Mouse (Mus musculus): Measurements from ENCODE around the gene Akt3. TPM values are rescaled to one million over a fixed set of nuclear protein-coding genes. Genes with fewer than 3 reads are reported as not detected.

Gene Akt3
- total RNA-seq, 2 experiments from 2014 or later: 28.1 to 36.7 TPM

DNA sequence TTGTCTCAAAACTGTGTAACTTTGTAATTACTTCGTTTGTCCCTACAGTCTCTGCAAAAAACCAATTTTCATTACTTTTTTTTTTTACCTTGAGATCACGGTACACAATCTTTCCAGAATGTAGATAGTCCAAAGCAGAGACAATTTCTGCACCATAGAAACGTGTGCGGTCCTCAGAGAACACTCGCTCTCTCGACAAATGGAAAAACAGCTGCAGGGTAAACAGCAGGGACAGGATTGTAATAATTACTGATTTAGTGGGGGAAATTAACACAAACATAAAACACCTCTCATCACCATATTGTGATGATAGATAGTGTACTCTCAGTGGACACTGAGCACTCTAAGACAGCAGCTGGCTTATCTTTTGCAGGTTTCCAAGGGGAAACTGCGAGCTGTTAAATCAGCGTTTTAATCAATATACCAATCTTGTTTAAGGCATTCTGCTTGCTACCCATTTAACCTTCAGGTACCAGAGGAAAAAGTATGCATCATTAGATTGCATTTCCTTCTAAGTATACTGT lies 190.8 kb downstream of the Akt3 start:
- ATAC-seq (replicated peaks; ENCODE audit: poor library complexity, severe bottlenecking): no peak

DNA sequence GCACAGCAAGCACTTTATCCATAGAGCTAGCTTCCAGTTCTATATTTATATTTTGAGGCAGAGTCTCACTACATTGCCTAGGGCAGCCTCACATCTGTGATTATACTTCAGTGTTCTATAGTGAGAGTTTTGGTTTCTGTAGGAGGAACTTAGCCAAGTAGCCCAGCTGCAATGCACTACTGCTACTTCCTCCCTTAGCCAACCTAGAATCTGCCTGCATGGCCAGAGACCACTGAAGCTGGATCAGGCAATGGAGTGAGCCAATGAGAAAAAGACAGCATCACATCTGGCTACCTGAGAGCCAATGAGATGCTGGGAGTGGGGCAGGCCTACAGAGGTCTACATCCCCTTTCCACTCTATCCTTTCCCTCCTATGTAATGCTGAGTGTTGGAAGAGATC lies 192.3 kb downstream of the Akt3 start:
- ATAC-seq (replicated peaks; ENCODE audit: poor library complexity, severe bottlenecking): peak; percentile 78

DNA sequence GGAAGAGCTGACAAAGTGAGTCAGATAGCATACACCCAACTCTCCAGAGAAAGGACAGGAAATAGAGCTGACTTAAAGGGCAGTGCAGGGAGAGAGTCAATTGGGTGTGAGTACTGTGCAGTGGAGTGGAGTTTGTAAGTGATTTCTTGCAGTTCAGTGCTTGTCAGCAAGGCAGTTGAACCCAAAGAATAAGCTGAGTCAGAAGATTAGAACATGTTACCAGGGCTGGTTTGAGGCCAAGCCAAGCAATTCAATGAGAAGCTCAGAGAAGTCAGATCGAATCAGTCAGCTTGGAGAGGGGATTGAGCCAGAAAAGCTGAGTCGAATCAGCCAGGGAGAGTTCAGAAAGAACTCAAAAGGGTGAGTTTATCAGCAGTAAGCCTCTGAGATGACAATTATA lies 196.2 kb downstream of the Akt3 start:
- ATAC-seq (replicated peaks; ENCODE audit: poor library complexity, severe bottlenecking): no peak

DNA sequence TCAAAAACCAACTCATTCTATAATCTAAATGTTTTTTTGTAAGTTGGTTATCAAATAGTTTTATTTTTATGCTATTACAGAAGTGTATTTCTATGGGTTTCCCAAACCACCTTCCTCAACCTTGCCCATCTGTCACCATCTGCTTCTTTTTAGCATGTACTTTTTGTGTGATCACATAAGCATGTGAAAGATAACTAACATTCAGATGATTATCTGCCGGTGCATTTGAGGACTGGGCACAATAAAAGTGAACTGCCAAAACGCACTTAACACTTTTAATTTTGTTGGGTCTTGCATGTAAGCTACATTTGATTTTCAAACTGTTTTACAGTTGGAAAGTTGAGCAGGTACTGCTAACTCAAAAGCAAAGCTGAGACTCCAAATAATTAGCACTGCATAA lies 203.1 kb downstream of the Akt3 start:
- no peak for ATAC-seq (replicated peaks; ENCODE audit: poor library complexity, severe bottlenecking)

DNA sequence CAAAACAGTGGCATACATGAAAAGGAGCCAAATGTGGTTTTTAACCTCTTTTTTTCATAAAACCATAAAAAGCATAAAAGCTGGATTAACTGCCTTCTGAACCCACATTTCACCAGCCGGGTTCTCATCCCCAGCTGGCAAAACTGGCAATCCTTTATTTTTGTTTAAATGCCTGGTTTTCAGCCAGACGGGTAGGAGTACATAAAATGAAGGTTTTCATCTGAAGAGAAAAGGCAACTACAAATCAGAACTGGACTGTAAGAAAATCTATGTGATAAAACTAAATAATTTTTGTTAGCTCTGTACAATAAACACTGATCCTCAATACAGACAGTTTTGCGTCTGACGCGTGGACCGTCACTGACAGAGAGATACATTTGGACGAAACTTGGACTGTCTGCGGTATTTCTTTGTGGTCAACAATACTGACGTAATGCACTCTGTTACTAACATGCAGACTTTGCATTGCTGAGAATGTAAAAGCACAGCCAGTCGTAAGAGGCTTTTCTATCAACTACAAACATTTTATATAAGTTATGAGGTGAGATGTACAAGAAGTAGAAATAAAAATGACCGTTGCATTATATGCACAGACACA lies 206.5 kb downstream of the Akt3 start:
- no peak for ATAC-seq (replicated peaks; ENCODE audit: poor library complexity, severe bottlenecking)

DNA sequence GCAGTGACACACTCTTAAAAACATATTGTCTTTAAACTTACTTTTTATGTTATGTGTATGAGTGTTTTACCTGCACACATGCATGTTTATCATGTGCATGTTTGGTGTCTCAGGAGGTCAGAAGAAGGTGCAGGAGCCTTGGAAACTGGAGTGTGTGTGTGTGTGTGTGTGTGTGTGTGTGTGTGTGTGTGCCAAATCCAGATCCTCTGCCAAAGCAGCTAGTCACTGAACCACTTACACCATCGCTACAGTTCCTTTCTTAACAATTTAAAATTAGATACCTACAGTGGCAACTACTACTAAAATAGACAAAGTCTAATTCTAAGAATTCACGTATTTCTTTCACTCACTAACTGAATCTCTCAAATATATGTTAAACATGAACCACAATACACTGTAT lies 209.2 kb downstream of the Akt3 start:
- ATAC-seq (replicated peaks; ENCODE audit: poor library complexity, severe bottlenecking): no peak

DNA sequence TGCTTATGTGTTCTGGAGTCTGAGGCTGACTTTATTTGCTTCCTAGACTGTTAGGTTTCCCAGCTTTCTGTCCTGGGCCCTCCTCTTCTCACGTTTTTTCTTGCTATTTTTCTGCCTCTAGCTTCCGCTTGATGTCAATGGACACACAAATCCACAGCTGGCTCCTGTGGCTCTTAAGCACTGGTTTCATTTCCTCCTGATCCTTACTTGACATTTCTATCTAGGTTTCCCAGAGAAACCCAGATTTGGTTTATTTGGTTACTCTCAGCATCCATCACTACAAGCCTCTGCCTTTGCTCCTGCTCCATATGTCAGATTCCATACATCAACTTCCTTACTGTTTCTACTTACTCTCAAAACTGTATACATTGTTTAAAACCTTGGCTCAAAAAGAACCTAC lies 211.0 kb downstream of the Akt3 start:
- peak; percentile 84 for ATAC-seq (replicated peaks; ENCODE audit: poor library complexity, severe bottlenecking)

DNA sequence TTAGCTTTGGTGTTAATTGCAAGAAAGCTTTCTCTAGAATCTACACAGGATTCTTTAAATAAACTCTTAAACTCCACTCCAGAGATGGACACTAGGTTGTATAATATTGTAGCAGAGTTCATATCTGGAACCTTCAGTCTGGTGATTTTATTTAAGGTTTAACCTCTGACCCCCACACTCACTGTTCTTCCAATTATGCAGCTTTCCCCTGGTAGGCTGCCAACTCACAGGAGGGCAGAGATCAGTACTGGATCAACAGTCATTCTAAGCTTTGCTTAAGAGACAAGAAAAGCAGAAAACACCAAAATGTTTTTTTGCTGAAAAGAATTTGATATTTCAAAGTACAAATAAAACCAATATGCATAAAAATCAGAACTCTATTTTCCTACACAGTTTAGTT lies 212.1 kb downstream of the Akt3 start:
- no peak for ATAC-seq (replicated peaks; ENCODE audit: poor library complexity, severe bottlenecking)

DNA sequence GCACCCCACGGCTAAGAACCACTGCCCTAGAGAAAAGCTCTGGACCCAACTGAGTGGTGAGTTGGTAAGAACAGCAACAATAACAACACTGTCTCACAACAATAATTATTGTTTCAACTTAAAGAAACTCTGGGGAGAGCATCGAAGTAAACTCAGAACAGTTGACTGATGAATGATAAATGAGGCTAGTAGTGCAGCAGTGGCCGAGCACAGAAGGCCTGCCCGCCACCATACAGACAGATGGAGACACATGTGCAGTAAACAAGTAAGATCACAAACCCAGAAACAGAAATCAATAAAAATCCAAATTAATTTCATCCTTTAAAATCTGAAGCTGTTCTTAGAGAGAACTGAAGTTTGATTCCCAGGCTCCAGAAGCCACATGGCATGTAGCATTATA lies 217.9 kb downstream of the Akt3 start:
- ATAC-seq (replicated peaks; ENCODE audit: poor library complexity, severe bottlenecking): no peak

DNA sequence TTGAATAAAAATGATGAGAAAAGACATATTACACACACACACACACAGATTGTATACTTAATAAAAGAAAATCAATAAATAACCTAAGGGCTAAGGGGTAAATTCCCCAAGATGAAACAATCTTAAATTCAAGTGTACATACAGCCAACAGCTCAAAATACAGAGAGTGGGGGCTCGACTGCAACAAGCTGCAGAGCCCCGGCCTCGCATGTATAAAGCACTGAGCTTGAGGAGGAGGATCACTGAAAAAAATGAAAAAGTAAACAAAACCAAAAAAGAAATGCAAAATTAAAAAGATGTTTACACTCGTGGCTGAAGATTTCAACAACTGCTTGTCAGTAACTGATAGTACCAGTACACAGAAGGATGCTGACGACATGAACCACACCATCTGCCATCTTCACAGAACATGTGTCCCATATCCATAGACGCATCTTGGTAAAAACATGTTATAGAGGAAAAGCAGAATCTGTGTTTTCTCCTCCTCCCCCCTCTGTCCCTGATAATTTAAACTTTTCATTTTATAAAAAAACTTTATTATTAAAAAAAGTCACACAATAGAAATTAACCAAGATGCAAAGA lies 218.8 kb downstream of the Akt3 start:
- ATAC-seq (replicated peaks; ENCODE audit: poor library complexity, severe bottlenecking): no peak

DNA sequence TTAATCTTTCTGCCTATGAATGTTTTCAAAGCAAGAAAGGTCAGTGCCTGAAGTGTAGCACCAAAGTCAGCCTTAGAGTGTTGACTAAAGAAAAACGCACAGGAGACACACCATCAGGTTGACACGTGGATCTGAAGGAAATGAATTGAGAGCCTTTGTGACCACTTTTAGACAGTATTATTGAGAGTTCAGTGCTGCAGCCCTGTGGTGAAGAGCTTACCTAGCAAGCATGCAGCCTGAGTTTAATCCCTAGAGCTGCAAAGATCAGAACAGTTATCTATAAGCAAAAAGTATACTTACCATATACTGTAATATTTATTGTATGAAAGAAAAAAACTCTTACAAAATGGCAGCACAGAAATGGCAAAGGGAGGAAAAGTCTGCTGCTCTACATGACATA lies 219.6 kb downstream of the Akt3 start:
- no peak for ATAC-seq (replicated peaks; ENCODE audit: poor library complexity, severe bottlenecking)

DNA sequence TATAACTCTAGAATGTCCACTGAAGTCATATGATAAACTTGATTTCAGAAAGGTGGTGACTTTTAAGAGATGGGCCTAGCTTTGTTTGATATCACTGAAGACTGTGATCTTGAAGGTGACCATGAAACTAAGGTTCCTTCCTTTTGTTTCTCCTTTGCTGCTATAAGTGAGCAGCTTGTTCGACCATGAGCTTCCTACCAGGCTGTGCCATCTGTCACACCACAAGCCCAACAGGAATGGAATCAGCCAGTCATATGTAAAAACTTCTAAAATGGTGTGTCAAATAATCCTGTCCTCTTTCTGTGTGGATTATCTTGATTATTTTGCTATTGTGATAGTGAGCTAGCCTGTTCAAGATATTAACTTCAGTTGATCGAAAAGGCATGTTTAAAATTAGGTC lies 222.5 kb downstream of the Akt3 start:
- ATAC-seq (replicated peaks; ENCODE audit: poor library complexity, severe bottlenecking): no peak

DNA sequence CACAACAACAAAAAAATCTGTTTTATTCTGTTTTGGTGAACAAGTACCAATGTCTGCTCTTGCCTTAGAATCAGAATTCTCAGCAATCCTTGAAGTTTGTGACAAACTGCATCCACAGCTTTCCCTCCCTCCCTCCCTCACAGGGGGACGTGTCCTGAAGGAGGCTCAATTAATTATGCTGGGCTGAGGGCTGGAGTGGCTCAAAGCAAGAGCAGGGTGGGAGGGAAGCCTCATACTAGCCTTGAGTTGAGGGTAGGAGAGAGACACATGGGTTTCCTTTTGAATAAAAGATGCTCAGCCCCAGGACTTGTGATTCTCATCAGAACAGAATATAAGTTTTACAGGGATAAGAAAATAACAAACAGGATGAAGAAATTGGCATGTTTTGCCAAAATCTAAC lies 225.8 kb downstream of the Akt3 start:
- ATAC-seq (replicated peaks; ENCODE audit: poor library complexity, severe bottlenecking): no peak

DNA sequence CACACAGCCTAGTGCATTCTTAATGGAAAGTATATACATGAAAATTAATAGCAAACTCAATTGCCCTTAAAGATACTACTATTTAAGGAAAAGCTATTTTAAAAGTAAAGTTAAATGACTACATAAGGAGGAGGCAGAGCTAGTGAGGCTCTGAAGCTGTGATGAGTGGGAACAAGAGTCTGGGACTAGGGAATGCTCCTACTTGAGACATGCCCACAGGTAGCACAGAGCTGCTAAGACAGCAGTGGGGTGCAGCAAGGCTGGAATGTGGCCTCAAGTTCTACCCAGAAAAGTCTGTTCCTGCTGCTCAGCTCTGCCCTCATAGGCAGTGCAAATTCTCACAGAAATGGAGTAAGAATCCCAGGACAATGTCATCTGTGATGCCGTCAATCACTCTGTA lies 226.8 kb downstream of the Akt3 start:
- no peak; the same call in 1 of the 2 replicates for ATAC-seq (replicated peaks; ENCODE audit: poor library complexity, severe bottlenecking)

DNA sequence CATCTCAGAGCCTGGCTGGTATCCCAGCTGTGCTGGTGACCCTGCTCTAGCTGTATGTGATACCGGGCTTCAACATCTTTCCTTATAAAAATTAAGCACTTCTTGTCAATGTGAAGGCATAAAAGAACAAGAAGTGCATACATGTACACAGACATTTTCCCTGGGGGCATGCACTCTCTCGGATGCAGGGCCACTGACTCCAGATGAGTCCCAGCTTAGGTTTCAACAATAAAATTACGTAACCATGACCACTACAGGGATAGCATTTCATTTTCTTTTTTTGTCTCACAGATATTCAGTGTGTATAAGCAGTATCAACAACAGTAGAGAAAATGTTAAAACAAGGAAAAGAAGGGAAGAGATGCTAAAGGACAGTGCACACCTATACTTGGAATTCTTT lies 227.3 kb downstream of the Akt3 start:
- no peak for ATAC-seq (replicated peaks; ENCODE audit: poor library complexity, severe bottlenecking)

DNA sequence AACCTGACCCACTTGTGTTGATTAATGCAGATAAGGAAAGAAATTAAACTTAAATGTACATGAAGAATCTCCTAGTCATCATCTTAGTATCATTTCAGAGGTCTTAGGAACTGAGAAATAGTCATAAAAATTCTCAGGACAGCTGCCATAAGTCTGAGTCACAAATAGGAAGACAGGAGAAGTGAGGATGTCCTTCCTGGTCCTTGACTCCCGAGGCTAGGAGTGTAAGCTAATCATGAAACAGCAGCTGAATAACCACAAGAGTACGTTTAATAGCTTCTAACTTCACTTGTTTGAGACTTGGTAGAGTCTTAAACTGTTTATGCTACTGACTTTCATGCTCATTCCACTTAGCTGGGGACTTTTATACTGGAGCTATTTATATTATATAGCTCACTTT lies 229.0 kb downstream of the Akt3 start:
- ATAC-seq (replicated peaks; ENCODE audit: poor library complexity, severe bottlenecking): no peak

DNA sequence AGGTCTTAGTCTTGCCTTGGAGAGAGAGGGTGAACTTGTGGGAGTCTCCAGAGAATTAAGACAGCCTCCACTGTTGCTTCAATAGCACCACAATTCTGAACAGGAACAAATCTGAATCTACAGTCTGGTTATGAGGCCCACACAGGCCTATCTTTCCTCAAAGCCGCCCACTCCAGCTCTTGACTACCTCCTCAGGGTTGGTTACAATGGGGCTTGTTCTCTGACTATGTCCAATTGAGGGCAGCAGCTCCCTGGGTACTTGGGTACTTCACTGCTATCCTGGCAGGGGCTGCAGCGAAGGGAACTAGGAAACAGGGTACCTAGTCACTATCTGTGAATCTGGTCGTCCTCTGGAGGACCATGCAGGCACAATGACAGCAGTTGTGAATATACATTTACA lies 230.3 kb downstream of the Akt3 start:
- ATAC-seq (replicated peaks; ENCODE audit: poor library complexity, severe bottlenecking): no peak

DNA sequence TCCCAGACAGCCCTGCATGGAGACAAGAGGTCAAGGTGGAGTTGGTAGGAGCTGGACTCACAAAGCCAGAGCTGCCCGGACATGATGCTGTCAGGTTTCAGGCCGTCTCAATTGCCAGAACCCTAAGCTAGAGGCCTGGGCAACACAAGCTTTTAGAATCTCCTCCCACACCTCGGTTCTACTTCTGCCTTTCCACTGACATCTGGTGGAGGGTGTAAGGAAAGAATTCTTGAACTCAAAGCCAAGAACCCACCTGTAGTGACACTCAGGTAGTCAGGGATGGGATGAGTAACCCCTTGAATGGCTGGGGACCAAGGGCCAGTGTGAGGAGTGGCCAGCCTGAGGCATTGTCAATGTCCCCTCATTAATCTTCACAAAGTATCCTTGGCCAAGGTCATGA lies 235.3 kb downstream of the Akt3 start:
- ATAC-seq (replicated peaks; ENCODE audit: poor library complexity, severe bottlenecking): no peak

DNA sequence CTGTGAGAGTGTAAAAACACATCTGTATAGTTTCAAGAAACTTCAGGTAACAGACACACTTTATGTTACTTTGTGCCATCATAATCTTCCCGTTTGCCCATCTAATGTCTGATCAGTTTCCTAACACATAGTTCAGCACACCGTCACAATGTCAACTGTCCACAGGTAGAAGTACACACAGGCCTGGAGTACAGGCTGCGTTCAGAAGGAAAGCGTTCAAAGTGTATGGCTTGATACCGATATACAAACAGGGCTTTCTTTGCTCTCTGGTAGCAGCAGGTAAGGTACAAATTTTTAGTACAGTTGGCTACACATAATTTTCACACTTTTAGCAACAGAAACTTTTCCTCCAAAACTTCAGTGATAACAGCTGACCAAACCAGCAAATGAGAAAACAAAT lies 238.3 kb downstream of the Akt3 start:
- ATAC-seq (replicated peaks; ENCODE audit: poor library complexity, severe bottlenecking): no peak

DNA sequence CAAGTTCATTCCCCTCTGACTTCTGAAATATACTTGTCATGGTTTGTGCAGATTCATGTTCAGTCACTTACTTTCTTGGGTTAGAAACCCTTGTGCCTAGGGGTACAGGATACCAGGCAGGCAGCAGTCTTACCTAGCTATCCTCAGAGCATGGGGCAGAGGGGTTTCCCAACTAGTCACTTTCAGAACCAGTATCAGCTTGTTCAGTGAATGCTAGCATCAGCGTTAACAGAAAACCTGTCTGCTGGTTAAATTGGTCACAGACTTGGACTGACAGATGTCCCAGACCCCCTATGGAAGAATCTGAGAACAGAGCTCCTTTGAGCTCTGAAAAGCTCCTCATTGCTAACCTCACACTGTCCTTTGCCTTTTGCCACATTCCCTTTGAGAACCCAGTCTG lies 239.3 kb downstream of the Akt3 start:
- no peak for ATAC-seq (replicated peaks; ENCODE audit: poor library complexity, severe bottlenecking)

DNA sequence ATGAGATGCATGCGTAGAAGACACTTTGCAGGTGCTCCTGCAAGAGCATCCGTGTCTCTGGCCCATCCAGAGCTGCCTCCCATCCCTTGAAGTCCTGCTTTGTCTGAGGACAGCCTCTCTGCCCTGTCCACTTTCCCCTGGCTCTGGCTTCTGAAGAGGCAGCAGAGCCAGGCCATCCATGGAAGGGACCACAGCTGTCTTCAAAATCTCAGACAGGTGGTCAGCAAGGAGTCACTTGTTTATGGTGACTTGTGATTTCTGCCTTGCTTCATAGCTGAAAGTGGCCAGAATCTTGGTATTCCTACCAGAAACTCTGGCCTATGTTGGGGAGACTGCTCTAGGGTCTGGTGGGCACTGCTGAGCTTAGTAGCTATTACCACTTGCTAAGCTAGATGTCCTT lies 241.3 kb downstream of the Akt3 start:
- no peak for ATAC-seq (replicated peaks; ENCODE audit: poor library complexity, severe bottlenecking)

DNA sequence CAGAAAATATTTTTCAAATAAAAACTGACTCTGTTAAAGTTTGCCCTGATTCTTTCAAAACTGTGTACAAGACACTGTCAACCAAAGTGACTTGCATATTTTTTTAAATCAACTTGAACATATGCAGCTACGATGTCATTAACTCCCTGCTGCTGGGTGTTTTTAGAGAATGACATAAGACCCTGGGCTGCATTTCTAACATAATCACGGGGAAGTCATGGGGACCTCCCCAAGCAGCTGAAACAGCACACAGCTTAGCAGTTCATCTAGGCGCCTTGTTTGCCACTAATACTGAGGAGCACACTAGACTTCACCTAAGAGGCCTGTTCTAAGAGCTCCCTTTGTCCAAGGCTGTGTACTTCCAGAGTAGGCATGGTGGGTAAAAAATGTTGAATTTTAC lies 242.1 kb downstream of the Akt3 start:
- no peak for ATAC-seq (replicated peaks; ENCODE audit: poor library complexity, severe bottlenecking)

Measured in granulocyte monocyte progenitor cell, adult 5-6 weeks (primary cell).